Mouse (Mus musculus): ENCODE data around the gene Tas2r137. TPM values are rescaled to one million over a fixed set of nuclear protein-coding genes. Genes with fewer than 3 reads are reported as not detected.

Gene Tas2r137
- polyA plus RNA-seq, 1 experiment = not detected

DNA sequence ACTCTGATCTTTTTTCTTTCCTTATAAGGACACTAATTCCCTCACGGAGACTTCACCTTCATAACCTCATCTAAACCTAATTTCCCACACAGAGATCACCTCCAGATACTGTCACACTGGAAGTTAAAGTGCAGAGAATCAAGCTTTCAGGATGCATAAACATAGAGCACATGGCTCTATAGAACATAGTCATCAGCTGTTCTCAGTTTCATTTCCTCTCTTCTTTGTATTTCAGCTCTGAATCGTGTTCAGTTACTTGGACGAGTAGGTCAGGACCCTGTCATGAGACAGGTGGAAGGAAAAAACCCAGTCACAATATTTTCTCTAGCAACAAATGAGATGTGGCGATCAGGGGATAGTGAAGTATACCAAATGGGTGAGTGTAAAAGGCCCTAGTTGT, 14.9 kb upstream of the Tas2r137 start:
- H3K36me3 ChIP-seq (ENCODE audit: control insufficient read depth, insufficient read depth) = peaks cover 53% of the 10 kb centered on the region
- H3K4me3 ChIP-seq = no peak overlapping the region
- no peak overlapping the region for H3ac ChIP-seq (ENCODE audit: control insufficient read depth, insufficient read length)
- TF ChIP-seq REST (IDR thresholded peaks at IDR 0.05; ENCODE audit: insufficient read depth, insufficient read length) = no peak
- TF ChIP-seq MYOG (IDR thresholded peaks at IDR 0.05; ENCODE audit: control insufficient read depth in 1 of 3, insufficient read depth in 1 of 3, insufficient read length in 2 of 3, low read depth in 2 of 3) = no peak
- no peak for TF ChIP-seq POLR2AphosphoS2 (IDR thresholded peaks at IDR 0.05; ENCODE audit: insufficient read length, low read depth)
- no peak for TF ChIP-seq MYOD1 (IDR thresholded peaks at IDR 0.05; ENCODE audit: control insufficient read depth in 1 of 3, insufficient read length in 2 of 3, low read depth in 2 of 3)
- TF ChIP-seq TCF3 (IDR thresholded peaks at IDR 0.05; ENCODE audit: insufficient read length, low read depth) = no peak
- H3K4me2 ChIP-seq (ENCODE audit: low read depth) = no peak overlapping the region
- H3K79me2 ChIP-seq (ENCODE audit: control insufficient read depth, insufficient read depth) = peaks cover 20% of the 10 kb centered on the region
- no peaks in the 10 kb centered on the region for H3K27me3 ChIP-seq (ENCODE audit: control insufficient read depth, insufficient read depth, insufficient read length)

DNA sequence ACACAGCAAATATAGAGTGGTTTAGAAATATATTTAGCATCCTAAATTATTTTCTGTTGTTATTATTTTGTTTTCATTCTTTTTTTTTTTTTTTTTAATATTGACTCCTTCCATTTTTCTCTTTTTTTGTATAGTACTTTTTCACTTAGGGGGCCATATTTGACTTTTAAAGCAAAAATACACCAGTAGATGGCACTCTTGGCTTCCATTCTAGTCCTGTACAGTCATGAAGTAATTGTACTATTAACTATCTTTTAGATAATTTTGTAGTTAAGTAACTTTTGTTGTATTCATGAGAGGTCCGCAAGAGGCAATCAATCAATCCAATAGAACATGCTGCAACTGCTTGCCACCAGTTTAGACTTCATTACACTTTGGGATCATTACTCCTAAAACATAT, 11.3 kb upstream of the Tas2r137 start:
- no peak overlapping the region for H3ac ChIP-seq (ENCODE audit: control insufficient read depth, insufficient read length)
- no peaks in the 10 kb centered on the region for H3K79me2 ChIP-seq (ENCODE audit: control insufficient read depth, insufficient read depth)
- no peaks in the 10 kb centered on the region for H3K27me3 ChIP-seq (ENCODE audit: control insufficient read depth, insufficient read depth, insufficient read length)
- H3K4me3 ChIP-seq = no peak overlapping the region
- TF ChIP-seq TCF12 (IDR thresholded peaks at IDR 0.05; ENCODE audit: insufficient read depth, poor library complexity, severe bottlenecking) (no peak), TCF3 (IDR thresholded peaks at IDR 0.05; ENCODE audit: insufficient read length, low read depth) (no peak), E2F4 (IDR thresholded peaks at IDR 0.05; ENCODE audit: insufficient read depth) (no peak)
- H3K4me2 ChIP-seq (ENCODE audit: low read depth) = no peak overlapping the region
- peaks cover 76% of the 10 kb centered on the region for H3K36me3 ChIP-seq (ENCODE audit: control insufficient read depth, insufficient read depth)

DNA sequence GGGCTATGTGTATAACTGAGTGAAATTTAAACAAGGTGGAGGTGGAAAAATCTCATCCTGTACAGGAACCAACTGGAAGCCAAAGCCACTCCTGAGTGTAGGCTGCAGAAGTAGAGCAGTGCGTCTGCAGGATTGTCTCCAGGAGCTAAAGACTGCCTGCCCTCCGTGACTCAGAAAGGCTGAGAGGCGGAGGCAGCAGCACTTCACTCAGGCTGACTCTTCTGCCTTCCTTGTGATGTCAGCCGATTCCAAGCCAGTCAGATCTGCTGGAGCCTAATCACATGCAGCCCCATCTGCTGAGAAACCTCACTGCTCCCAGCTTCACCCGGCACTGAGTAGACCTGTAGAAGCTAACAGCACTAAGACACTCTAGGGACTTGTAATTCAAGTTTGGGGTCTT, 8.7 kb upstream of the Tas2r137 start:
- Histone ChIP-seq H3K36me3 (ENCODE audit: control insufficient read depth, insufficient read depth) (peaks cover 59% of the 10 kb centered on the region), H3K27me3 (ENCODE audit: control insufficient read depth, insufficient read depth, insufficient read length) (no peaks in the 10 kb centered on the region), H3ac (ENCODE audit: control insufficient read depth, insufficient read length) (no peak overlapping the region), H3K4me2 (ENCODE audit: low read depth) (no peak overlapping the region), H3K79me2 (ENCODE audit: control insufficient read depth, insufficient read depth) (no peaks in the 10 kb centered on the region), H3K4me3 (no peak overlapping the region)
- no peak for TF ChIP-seq POLR2A (IDR thresholded peaks at IDR 0.05; ENCODE audit: insufficient read length, low read depth)
- TF ChIP-seq MYOG (IDR thresholded peaks at IDR 0.05; ENCODE audit: control insufficient read depth in 1 of 3, insufficient read depth in 1 of 3, insufficient read length in 2 of 3, low read depth in 2 of 3) = no peak
- no peak for TF ChIP-seq CEBPB (IDR thresholded peaks at IDR 0.05; ENCODE audit: insufficient read depth, poor library complexity, severe bottlenecking)
- no peak for TF ChIP-seq TCF12 (IDR thresholded peaks at IDR 0.05; ENCODE audit: insufficient read depth, poor library complexity, severe bottlenecking)
- no peak for TF ChIP-seq TCF3 (IDR thresholded peaks at IDR 0.05; ENCODE audit: insufficient read length, low read depth)
- TF ChIP-seq SRF (IDR thresholded peaks at IDR 0.05; ENCODE audit: control insufficient read depth, insufficient read length, low read depth) = no peak
- TF ChIP-seq E2F4 (IDR thresholded peaks at IDR 0.05; ENCODE audit: insufficient read depth) = no peak
- TF ChIP-seq REST (IDR thresholded peaks at IDR 0.05; ENCODE audit: insufficient read depth, insufficient read length) = no peak
- TF ChIP-seq MAX (IDR thresholded peaks at IDR 0.05; ENCODE audit: low read depth) = no peak
- no peak for TF ChIP-seq MYOD1 (IDR thresholded peaks at IDR 0.05; ENCODE audit: control insufficient read depth in 1 of 3, insufficient read length in 2 of 3, low read depth in 2 of 3)
- no peak for TF ChIP-seq USF1 (IDR thresholded peaks at IDR 0.05; ENCODE audit: low read depth)
- no peak for TF ChIP-seq POLR2AphosphoS2 (IDR thresholded peaks at IDR 0.05; ENCODE audit: insufficient read length, low read depth)

DNA sequence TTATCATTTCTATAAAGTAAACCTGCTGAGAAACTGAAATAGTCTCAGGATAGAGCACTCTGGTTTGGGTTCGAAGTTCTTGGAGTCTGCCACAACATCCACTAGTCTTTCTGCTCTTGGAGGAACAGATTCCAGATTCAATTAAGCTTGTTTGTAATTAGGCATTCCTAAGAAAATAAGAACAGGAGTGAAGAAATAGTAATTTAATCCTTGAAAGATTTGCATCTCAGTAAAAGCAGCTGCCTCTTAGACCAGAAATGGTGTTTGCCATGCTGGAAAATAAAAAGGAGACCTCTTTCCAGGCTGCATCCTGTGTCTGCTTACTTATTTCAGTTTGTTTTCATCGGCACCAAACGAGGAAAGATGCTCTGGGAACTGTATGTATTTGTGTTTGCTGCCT, 2.2 kb downstream of the Tas2r137 start, which contains the start of gene Tas2r108:
Gene Tas2r108 (plus strand): TSS at position 301 of the 400 bp plus-strand sequence.
- Histone ChIP-seq H3ac (ENCODE audit: control insufficient read depth, insufficient read length) (no peak within 1 kb of the TSS), H3K36me3 (ENCODE audit: control insufficient read depth, insufficient read depth) (no peaks in the 10 kb centered on the region), H3K79me2 (ENCODE audit: control insufficient read depth, insufficient read depth) (no peaks in the 10 kb centered on the region), H3K4me2 (ENCODE audit: low read depth) (no peak within 1 kb of the TSS), H3K4me3 (no peak within 1 kb of the TSS), H3K27me3 (ENCODE audit: control insufficient read depth, insufficient read depth, insufficient read length) (no peaks in the 10 kb centered on the region)
- no peak for TF ChIP-seq CEBPB (IDR thresholded peaks at IDR 0.05; ENCODE audit: insufficient read depth, poor library complexity, severe bottlenecking)
- TF ChIP-seq TCF3 (IDR thresholded peaks at IDR 0.05; ENCODE audit: insufficient read length, low read depth) = no peak
- TF ChIP-seq POLR2AphosphoS2 (IDR thresholded peaks at IDR 0.05; ENCODE audit: insufficient read length, low read depth) = no peak
- TF ChIP-seq SRF (IDR thresholded peaks at IDR 0.05; ENCODE audit: control insufficient read depth, insufficient read length, low read depth) = no peak
- TF ChIP-seq POLR2A (IDR thresholded peaks at IDR 0.05; ENCODE audit: insufficient read length, low read depth) = no peak
- no peak for TF ChIP-seq MYOD1 (IDR thresholded peaks at IDR 0.05; ENCODE audit: control insufficient read depth in 1 of 3, insufficient read length in 2 of 3, low read depth in 2 of 3)
- TF ChIP-seq USF1 (IDR thresholded peaks at IDR 0.05; ENCODE audit: low read depth) = no peak
- TF ChIP-seq MYOG (IDR thresholded peaks at IDR 0.05; ENCODE audit: control insufficient read depth in 1 of 3, insufficient read depth in 1 of 3, insufficient read length in 2 of 3, low read depth in 2 of 3) = no peak
- TF ChIP-seq REST (IDR thresholded peaks at IDR 0.05; ENCODE audit: insufficient read depth, insufficient read length) = no peak
- no peak for TF ChIP-seq TCF12 (IDR thresholded peaks at IDR 0.05; ENCODE audit: insufficient read depth, poor library complexity, severe bottlenecking)
- no peak for TF ChIP-seq E2F4 (IDR thresholded peaks at IDR 0.05; ENCODE audit: insufficient read depth)
- no peak for TF ChIP-seq MAX (IDR thresholded peaks at IDR 0.05; ENCODE audit: low read depth)

DNA sequence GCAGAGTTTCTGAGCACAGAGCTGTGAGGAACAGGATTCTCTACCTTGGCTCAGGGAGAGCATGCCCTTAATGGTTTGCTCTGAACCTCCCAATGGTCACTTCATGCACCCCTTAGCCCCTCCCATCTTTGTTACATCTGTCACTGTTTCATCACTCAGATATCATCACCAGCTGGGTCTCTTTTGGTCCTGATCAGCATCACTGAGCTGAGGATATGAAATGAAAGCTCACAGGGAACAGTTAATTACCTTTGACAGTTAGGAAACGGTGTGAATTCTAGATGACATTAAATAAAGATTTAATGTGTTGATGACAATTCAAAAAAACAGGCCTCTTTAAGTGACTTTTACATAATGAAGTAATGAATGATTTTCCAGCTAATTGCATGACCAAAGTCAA, 28.4 kb downstream of the Tas2r137 start, which contains the start of gene Prss37:
Gene Prss37 (minus strand): TSS at position 101 of the 400 bp plus-strand sequence.
- H3ac ChIP-seq (ENCODE audit: control insufficient read depth, insufficient read length) = no peak within 1 kb of the TSS
- H3K79me2 ChIP-seq (ENCODE audit: control insufficient read depth, insufficient read depth) = no peaks in the 10 kb centered on the region
- TF ChIP-seq REST (IDR thresholded peaks at IDR 0.05; ENCODE audit: insufficient read depth, insufficient read length) = no peak
- TF ChIP-seq POLR2AphosphoS2 (IDR thresholded peaks at IDR 0.05; ENCODE audit: insufficient read length, low read depth) = no peak
- no peak for TF ChIP-seq TCF12 (IDR thresholded peaks at IDR 0.05; ENCODE audit: insufficient read depth, poor library complexity, severe bottlenecking)
- no peak for TF ChIP-seq POLR2A (IDR thresholded peaks at IDR 0.05; ENCODE audit: insufficient read length, low read depth)
- TF ChIP-seq SRF (IDR thresholded peaks at IDR 0.05; ENCODE audit: control insufficient read depth, insufficient read length, low read depth) = no peak
- no peak for TF ChIP-seq MYOG (IDR thresholded peaks at IDR 0.05; ENCODE audit: control insufficient read depth in 1 of 3, insufficient read depth in 1 of 3, insufficient read length in 2 of 3, low read depth in 2 of 3)
- TF ChIP-seq CEBPB (IDR thresholded peaks at IDR 0.05; ENCODE audit: insufficient read depth, poor library complexity, severe bottlenecking) = no peak
- TF ChIP-seq USF1 (IDR thresholded peaks at IDR 0.05; ENCODE audit: low read depth) = no peak
- TF ChIP-seq E2F4 (IDR thresholded peaks at IDR 0.05; ENCODE audit: insufficient read depth) = no peak
- H3K36me3 ChIP-seq (ENCODE audit: control insufficient read depth, insufficient read depth) = no peaks in the 10 kb centered on the region
- H3K27me3 ChIP-seq (ENCODE audit: control insufficient read depth, insufficient read depth, insufficient read length) = no peaks in the 10 kb centered on the region
- H3K4me2 ChIP-seq (ENCODE audit: low read depth) = no peak within 1 kb of the TSS
- no peak within 1 kb of the TSS for H3K4me3 ChIP-seq

Other genes with a start within 250 kb of the Tas2r137 start
- gene Agk, start 166.1 kb upstream of the Tas2r137 start, polyA plus RNA-seq (2012; fragmentation: generic; extraction: Trizol) = 10.0 TPM
- gene E330009J07Rik, start 55.1 kb upstream of the Tas2r137 start, polyA plus RNA-seq (2012; fragmentation: generic; extraction: Trizol) = 1.0 TPM
- gene Wee2, start 52.1 kb upstream of the Tas2r137 start, polyA plus RNA-seq (2012; fragmentation: generic; extraction: Trizol) = not detected
- 39.0 TPM for gene Ssbp1, start 19.9 kb upstream of the Tas2r137 start, polyA plus RNA-seq (2012; fragmentation: generic; extraction: Trizol)
- not detected for gene Tas2r108, start 2.3 kb downstream of the Tas2r137 start, polyA plus RNA-seq (2012; fragmentation: generic; extraction: Trizol)
- not detected for gene Prss37, start 28.3 kb downstream of the Tas2r137 start, polyA plus RNA-seq (2012; fragmentation: generic; extraction: Trizol)
- gene Olfr461, start 63.8 kb downstream of the Tas2r137 start, polyA plus RNA-seq (2012; fragmentation: generic; extraction: Trizol) = not detected
- not detected for gene Olfr460, start 78.3 kb downstream of the Tas2r137 start, polyA plus RNA-seq (2012; fragmentation: generic; extraction: Trizol)
- 0.05 TPM for gene Clec5a, start 94.6 kb downstream of the Tas2r137 start, polyA plus RNA-seq (2012; fragmentation: generic; extraction: Trizol)
- gene Tas2r138, start 122.1 kb downstream of the Tas2r137 start, polyA plus RNA-seq (2012; fragmentation: generic; extraction: Trizol) = not detected
- gene Mgam, start 137.6 kb downstream of the Tas2r137 start, polyA plus RNA-seq (2012; fragmentation: generic; extraction: Trizol) = 3.3 TPM